Mouse (Mus musculus): ENCODE results near the gene Slc1a7.

GRCm38 (mm10) chr4:108020178-108020577, 52.0 kb downstream of the Slc1a7 start:
- no peak for TF ChIP-seq POLR2A (IDR thresholded peaks at IDR 0.05; ENCODE audit: borderline replicate concordance, insufficient read depth, low read length)
- no peak for TF ChIP-seq CTCF (IDR thresholded peaks at IDR 0.05; ENCODE audit: borderline replicate concordance, insufficient read depth, low read depth, low read length)

Data from cerebellum, adult 2 months (tissue).